Mouse (Mus musculus) hindlimb bud, embryonic 11.5 days (tissue): ENCODE measurements around the gene Nub1.

Source experiments
- DNase-seq: peaks from one replicate; pipeline ENCODE4 v3.0.0-alpha.2; 2012; ENCODE audit warnings: low read depth, low spot score; ENCODE audit errors: extremely low spot score

The Nub1 gene

DNA sequence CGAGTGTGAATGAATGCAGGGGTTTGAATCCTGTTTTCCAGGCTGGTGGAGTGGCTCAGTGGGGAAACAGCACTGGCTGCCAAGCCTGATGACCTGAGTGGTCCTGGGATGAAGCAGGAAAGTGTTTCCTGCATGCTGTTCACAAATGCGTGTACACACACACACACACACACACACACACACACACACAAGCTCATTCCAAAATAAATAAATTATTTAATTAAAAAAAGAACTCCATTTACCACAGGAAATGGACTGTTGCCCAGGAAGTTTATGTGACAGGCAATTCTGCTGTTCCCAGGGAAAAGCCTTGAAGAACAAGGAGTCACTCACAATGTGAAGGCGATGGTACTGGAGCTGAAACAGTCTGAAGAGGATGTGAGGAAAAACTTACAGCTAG, 11.4 kb downstream of the Nub1 start:
- DNase-seq, result no peak

- DNase-seq, result no peak
Measured at GRCm38 (mm10) chr5:24701271-24701670, 15.9 kb downstream of the Nub1 start.

- DNase-seq, result no peak
Measured at GRCm38 (mm10) chr5:24704615-24705014, 19.3 kb downstream of the Nub1 start.

- DNase-seq, result no peak
Measured at GRCm38 (mm10) chr5:24709962-24710361, 24.6 kb downstream of the Nub1 start.

- no peak for DNase-seq
Measured at GRCm38 (mm10) chr5:24711615-24712014, 26.3 kb downstream of the Nub1 start.

GRCm38 (mm10) chr5:24713199-24713598, 27.9 kb downstream of the Nub1 start:
- no peak for DNase-seq

DNA sequence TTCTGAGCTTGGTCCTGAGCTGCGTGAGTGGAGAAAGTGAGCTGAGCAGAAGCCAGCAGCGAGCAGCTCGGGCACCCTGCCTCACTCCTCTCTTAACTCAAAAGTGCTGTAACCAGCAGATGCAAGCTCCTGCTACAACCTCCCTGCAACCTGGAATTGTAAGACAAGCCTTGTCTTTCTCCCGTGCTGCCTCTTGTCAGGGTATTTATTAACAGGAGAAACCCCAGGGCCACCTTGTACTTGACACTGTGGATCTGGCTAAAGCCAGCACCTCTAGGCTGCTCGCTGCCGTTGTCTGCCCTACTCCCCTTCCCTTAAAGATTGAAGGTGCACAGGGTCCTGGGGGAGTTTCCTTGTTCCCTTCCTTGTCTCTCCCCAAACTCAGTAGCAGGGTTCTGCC, 28.7 kb downstream of the Nub1 start:
- DNase-seq, result no peak

GRCm38 (mm10) chr5:24718076-24718475, 32.7 kb downstream of the Nub1 start:
- no peak for DNase-seq

- DNase-seq, result no peak
Measured at GRCm38 (mm10) chr5:24719852-24720251, 34.5 kb downstream of the Nub1 start.

GRCm38 (mm10) chr5:24723527-24724269, 38.4 kb downstream of the Nub1 start:
- no peak for DNase-seq

DNA sequence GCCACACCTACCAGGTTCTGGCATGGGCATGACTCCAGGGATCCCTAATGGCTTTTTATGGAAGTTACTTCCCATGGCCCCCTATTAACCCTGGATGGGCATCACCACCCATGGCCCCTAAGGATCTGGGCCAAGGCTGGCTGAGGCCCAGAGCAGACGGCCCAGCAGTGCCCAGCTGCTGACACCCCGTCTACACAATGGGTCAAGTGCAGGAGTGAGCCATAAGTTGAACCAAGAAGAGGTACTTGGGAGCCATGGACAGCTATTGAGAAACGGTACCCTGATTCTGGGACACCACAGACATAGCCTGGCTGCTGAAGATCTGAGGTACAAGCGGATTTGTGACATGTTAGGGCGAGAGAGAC, 38.9 kb downstream of the Nub1 start:
- no peak for DNase-seq

- DNase-seq, result no peak
Measured at GRCm38 (mm10) chr5:24724805-24725204, 39.5 kb downstream of the Nub1 start.

DNA sequence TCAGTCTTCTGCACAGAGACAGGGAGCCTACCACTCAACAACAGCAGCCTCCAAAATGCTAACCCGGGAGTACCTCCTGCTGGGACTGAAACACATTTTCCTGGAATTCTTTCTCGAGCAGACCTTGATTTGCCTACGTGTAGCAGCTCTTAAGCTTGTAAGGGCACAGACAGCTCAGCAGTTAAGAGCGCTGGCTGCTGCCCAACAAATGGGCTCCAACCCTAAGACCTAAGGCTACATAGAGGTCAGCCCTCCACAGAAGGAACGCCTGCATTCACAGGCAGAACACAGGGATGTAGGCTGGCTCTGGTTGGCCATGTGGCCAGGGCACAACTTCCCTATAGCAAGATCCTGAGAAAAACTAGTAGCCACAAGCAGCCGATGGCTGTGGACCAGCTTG, 40.6 kb downstream of the Nub1 start:
- DNase-seq, result no peak

DNA sequence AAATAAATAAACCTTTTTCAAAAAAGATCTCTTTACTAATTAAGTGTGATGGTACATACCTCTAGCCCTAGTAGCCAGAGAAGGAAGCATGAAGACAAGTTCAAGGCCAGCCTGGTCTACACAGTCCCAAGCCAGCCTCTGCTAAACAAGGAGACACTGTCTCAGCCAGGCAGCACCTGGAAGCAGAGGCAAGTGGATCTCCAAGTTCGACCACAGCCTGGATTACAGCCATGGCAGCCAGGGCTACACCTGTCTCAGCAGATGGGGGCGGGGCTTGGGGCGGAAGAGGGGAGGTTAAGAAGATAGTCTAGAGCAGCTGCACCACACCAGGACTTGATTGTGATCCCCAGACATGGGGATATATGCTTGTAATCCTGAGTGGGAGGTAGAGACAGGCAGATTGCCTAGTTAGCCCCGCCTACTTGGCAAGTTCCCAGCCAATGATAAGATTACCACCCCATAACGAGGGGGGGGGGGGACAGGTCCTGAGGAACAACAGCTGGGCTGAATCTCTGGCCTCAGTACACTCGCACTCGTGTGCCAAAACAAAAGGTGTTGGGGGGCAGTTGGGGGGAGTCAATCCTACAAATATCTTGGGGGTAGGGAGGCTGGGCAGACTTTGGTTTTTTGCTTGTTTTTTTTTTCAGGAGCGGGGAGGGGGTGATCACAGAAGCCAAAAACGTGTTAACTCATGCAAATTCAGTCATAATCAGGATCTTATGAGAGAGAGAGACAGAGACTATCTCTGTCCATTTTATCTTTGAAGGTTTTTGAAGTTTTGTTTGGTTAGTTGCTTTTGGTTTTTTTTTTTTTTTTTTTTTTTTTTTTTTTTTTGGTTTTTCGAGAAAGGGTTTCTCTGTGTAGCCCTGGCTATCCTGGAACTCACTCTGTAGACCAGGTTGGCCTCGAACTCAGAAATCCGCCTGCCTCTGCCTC, 41.8 kb downstream of the Nub1 start:
- DNase-seq, result no peak

- DNase-seq, result no peak
Measured at GRCm38 (mm10) chr5:24729797-24730487, 44.6 kb downstream of the Nub1 start.

DNA sequence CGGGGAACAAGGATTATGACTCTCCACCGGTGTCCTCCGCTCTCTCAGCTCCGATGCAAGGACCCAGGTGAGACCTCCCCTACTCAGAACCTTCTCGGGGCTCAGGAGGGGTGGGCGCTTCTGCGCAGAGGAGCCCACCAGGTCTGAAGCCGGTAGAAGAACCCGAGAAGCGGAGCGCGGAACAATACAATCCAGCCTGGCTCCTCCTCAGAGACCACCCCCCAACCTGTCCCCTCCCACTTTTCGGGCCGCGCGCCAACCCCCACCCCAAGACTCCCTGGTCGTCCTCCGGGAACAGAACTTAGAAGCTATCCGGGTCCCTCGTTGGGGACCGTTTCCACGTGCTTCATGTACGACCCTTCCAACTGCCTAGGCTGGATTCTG, 45.1 kb downstream of the Nub1 start, which contains the start of gene Wdr86:
Wdr86 (minus strand) TSS at position 240 of the 384 bp plus-strand sequence.
- no peak for DNase-seq

- no peak for DNase-seq
Measured at GRCm38 (mm10) chr5:24730986-24731385, 45.7 kb downstream of the Nub1 start.

- no peak for DNase-seq
Measured at GRCm38 (mm10) chr5:24733134-24733533, 47.8 kb downstream of the Nub1 start.

DNA sequence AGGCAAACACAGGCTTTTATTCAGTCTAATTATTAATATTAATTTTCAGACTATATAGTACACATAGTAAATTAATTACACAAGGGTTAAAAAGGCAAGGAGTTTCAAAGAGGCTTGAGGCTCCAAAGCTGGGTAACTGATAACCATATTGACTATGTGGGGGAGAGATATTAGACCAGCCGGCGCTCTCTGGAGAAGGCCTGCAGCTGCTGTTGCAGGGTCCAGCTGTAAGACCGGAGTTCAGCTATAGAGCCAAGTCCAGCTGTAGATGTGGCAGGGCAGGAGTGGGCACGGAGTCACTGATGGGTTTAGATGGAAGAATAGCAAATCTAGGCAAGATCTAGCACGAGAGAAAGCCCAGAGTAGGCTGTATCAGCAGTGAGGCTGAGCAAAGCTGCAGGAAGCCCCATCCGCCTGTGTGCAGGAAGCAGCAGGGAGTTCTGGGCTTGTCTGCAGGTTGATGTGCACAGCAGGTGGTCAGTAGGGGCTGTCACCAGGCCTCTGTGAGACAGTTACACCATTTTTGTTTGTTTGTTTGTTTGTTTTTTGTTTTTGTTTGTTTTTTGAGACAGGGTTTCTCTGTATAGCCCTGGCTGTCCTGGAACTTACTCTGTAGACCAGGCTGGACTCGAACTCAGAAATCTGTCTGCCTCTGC, 48.6 kb downstream of the Nub1 start:
- no peak for DNase-seq

- DNase-seq, result no peak
Measured at GRCm38 (mm10) chr5:24737595-24737994, 52.3 kb downstream of the Nub1 start.

GRCm38 (mm10) chr5:24738517-24738916, 53.2 kb downstream of the Nub1 start:
- no peak for DNase-seq
